Mouse (Mus musculus) E14TG2a.4 (cell line): ENCODE measurements around the gene Gjc2.

Experiments used
- H3K27me3 ChIP-seq: 2 replicates; pipeline ENCODE4 v1.6.1; 2014; ENCODE audit warnings: low read length, control low read depth; ENCODE audit not compliant: insufficient read depth
- H3K36me3 ChIP-seq: 2 replicates; pipeline ENCODE4 v1.6.1; 2014; ENCODE audit warnings: low read length, control low read depth; ENCODE audit not compliant: insufficient read depth
- H3K4me1 ChIP-seq: replicated peaks from 2 replicates; pipeline ENCODE4 v1.6.1; 2014; ENCODE audit warnings: low read depth, low read length, control low read depth
- H3K4me3 ChIP-seq: replicated peaks from 2 replicates; pipeline ENCODE4 v1.5.1; 2014; ENCODE audit warnings: mild to moderate bottlenecking, low read length
- H3K9me3 ChIP-seq: 2 replicates; pipeline ENCODE4 v1.6.1; 2014; ENCODE audit warnings: low read length, control low read depth
- CTCF ChIP-seq: conservative IDR thresholded peaks from 2 replicates; pipeline ENCODE4 v1.5.1; 2014; ENCODE audit warnings: low read length
- NANOG ChIP-seq: IDR thresholded peaks from 2 replicates; pipeline ENCODE4 v1.6.1; 2014; ENCODE audit warnings: borderline replicate concordance, low read length, mixed read lengths
- POU5F1 ChIP-seq: IDR thresholded peaks from 2 replicates; pipeline ENCODE4 v1.6.1; 2014; ENCODE audit warnings: low read length, borderline replicate concordance

Gjc2 gene

GRCm38 (mm10) chr11:59165616-59166241 lies 17.3 kb downstream of the Gjc2 start:
- no peaks in the 10 kb centered on the region for H3K9me3 ChIP-seq
- H3K4me3 ChIP-seq = no peak overlapping the region
- H3K4me1 ChIP-seq = peaks cover 30% of the 10 kb centered on the region
- TF ChIP-seq NANOG (no peak), CTCF (no peak), POU5F1 (no peak)
- no peaks in the 10 kb centered on the region for H3K27me3 ChIP-seq
- H3K36me3 ChIP-seq = no peaks in the 10 kb centered on the region

- TF ChIP-seq POU5F1 (no peak), CTCF (no peak), NANOG (no peak)
Observed at GRCm38 (mm10) chr11:59164384-59164783, 18.6 kb downstream of the Gjc2 start.

GRCm38 (mm10) chr11:59163255-59164236 lies 19.5 kb downstream of the Gjc2 start, which contains the start of gene Iba57:
Gene Iba57 (minus strand): TSS chr11:59163739.
- Histone ChIP-seq H3K27me3 (no peaks in the 10 kb centered on the region), H3K9me3 (no peaks in the 10 kb centered on the region), H3K4me1 (peaks cover 44% of the 10 kb centered on the region), H3K36me3 (no peaks in the 10 kb centered on the region), H3K4me3 (peak within 1 kb of the TSS; percentile 87)
- no peak for TF ChIP-seq NANOG
- TF ChIP-seq POU5F1 = no peak
- TF ChIP-seq CTCF = no peak

More at GRCm38 (mm10) chr11:59164384-59164783, 18.6 kb downstream of the Gjc2 start:
- Histone ChIP-seq H3K27me3 (no peaks in the 10 kb centered on the region), H3K4me3 (peak overlapping the region; percentile 87), H3K4me1 (peaks cover 36% of the 10 kb centered on the region), H3K9me3 (no peaks in the 10 kb centered on the region), H3K36me3 (no peaks in the 10 kb centered on the region)

- Histone ChIP-seq H3K4me1 (peaks cover 44% of the 10 kb centered on the region), H3K9me3 (no peaks in the 10 kb centered on the region), H3K4me3 (peak overlapping the region; percentile 87), H3K27me3 (no peaks in the 10 kb centered on the region), H3K36me3 (peaks cover 7% of the 10 kb centered on the region)
- TF ChIP-seq CTCF = no peak
- TF ChIP-seq NANOG = no peak
- no peak for TF ChIP-seq POU5F1
Observed at GRCm38 (mm10) chr11:59162443-59163254, 20.4 kb downstream of the Gjc2 start.

- TF ChIP-seq NANOG (no peak), POU5F1 (no peak), CTCF (no peak)
- no peaks in the 10 kb centered on the region for H3K9me3 ChIP-seq
- H3K27me3 ChIP-seq = no peaks in the 10 kb centered on the region
- H3K4me3 ChIP-seq = no peak overlapping the region
- peaks cover 12% of the 10 kb centered on the region for H3K36me3 ChIP-seq
- H3K4me1 ChIP-seq = peaks cover 44% of the 10 kb centered on the region
Observed at GRCm38 (mm10) chr11:59161398-59161797, 21.6 kb downstream of the Gjc2 start.

- Histone ChIP-seq H3K27me3 (no peaks in the 10 kb centered on the region), H3K4me1 (peaks cover 46% of the 10 kb centered on the region), H3K4me3 (peak overlapping the region; percentile 60), H3K36me3 (peaks cover 12% of the 10 kb centered on the region), H3K9me3 (no peaks in the 10 kb centered on the region)
- TF ChIP-seq CTCF (no peak), POU5F1 (no peak), NANOG (no peak)
Observed at GRCm38 (mm10) chr11:59159558-59159957, 23.5 kb downstream of the Gjc2 start.

- Histone ChIP-seq H3K36me3 (peaks cover 12% of the 10 kb centered on the region), H3K4me3 (peak overlapping the region; percentile 60), H3K9me3 (no peaks in the 10 kb centered on the region), H3K4me1 (peaks cover 41% of the 10 kb centered on the region), H3K27me3 (no peaks in the 10 kb centered on the region)
- no peak for TF ChIP-seq NANOG
- no peak for TF ChIP-seq POU5F1
- no peak for TF ChIP-seq CTCF
Observed at GRCm38 (mm10) chr11:59159099-59159498, 23.9 kb downstream of the Gjc2 start.
